Mouse (Mus musculus): ENCODE data around the gene Foxb2.
"Not testable (repeated sequence)": the region's sequence is repeated elsewhere in the genome, so short reads cannot be mapped to it uniquely, and the experiment has no call there.

Gene Foxb2

GRCm38 (mm10) chr19:16873221-16873861 is at the start of gene Foxb2:
Gene Foxb2, minus strand, starts transcription at chr19:16873805.
- in situ Hi-C loops (cut with MseI, MboI) = loop anchor here in 1 of 2 experiments (10.0 kb wide), 1 partner anchor 69 kb away; no protein-coding TSS in a partner anchor

- in situ Hi-C loops (cut with MseI, MboI) = no loop called here
Measured at GRCm38 (mm10) chr19:16911507-16911906, 37.9 kb upstream of the Foxb2 start.

GRCm38 (mm10) chr19:16903106-16903505 is 29.5 kb upstream of the Foxb2 start:
- in situ Hi-C loops (cut with MseI, MboI) = loop anchor here (10.0 kb wide), 2 partner anchors 82 to 122 kb away; no protein-coding TSS in a partner anchor

- in situ Hi-C loops (cut with MseI, MboI) = loop anchor here (10.0 kb wide), 2 partner anchors 85 to 125 kb away; no protein-coding TSS in a partner anchor
Measured at GRCm38 (mm10) chr19:16899716-16900115, 26.1 kb upstream of the Foxb2 start.

GRCm38 (mm10) chr19:16898576-16898975 is 25.0 kb upstream of the Foxb2 start:
- in situ Hi-C loops (cut with MseI, MboI) = loop anchor here in 1 of 2 experiments (10.0 kb wide), 1 partner anchor 126 kb away; no protein-coding TSS in a partner anchor

- in situ Hi-C loops (cut with MseI, MboI) = loop anchor here in 1 of 2 experiments (10.0 kb wide), 1 partner anchor 72 kb away; no protein-coding TSS in a partner anchor
Measured at GRCm38 (mm10) chr19:16876458-16876770, 2.8 kb upstream of the Foxb2 start.

GRCm38 (mm10) chr19:16875631-16876457 is 2.2 kb upstream of the Foxb2 start:
- in situ Hi-C loops (cut with MseI, MboI) = loop anchor here in 1 of 2 experiments (10.0 kb wide), 1 partner anchor 71 kb away; no protein-coding TSS in a partner anchor

- in situ Hi-C loops (cut with MseI, MboI) = loop anchor here in 1 of 2 experiments (10.0 kb wide), 1 partner anchor 70 kb away; no protein-coding TSS in a partner anchor
Measured at GRCm38 (mm10) chr19:16874991-16875540, 1.5 kb upstream of the Foxb2 start.

- in situ Hi-C loops (cut with MseI, MboI) = loop anchor here in 1 of 2 experiments (10.0 kb wide), 1 partner anchor 69 kb away; no protein-coding TSS in a partner anchor
Measured at GRCm38 (mm10) chr19:16873942-16874861, 597 bp upstream of the Foxb2 start.

GRCm38 (mm10) chr19:16872331-16873180 is 1.0 kb downstream of the Foxb2 start:
- in situ Hi-C loops (cut with MseI, MboI) = loop anchor here in 1 of 2 experiments (10.0 kb wide), 1 partner anchor 68 kb away; no protein-coding TSS in a partner anchor

GRCm38 (mm10) chr19:16871192-16871760 is 2.3 kb downstream of the Foxb2 start:
- in situ Hi-C loops (cut with MseI, MboI) = loop anchor here in 1 of 2 experiments (10.0 kb wide), 1 partner anchor 66 kb away; no protein-coding TSS in a partner anchor

GRCm38 (mm10) chr19:16870501-16871191 is 3.0 kb downstream of the Foxb2 start:
- in situ Hi-C loops (cut with MseI, MboI) = loop anchor here in 1 of 2 experiments (10.0 kb wide), 1 partner anchor 66 kb away; no protein-coding TSS in a partner anchor

- in situ Hi-C loops (cut with MseI, MboI) = no loop called here
Measured at GRCm38 (mm10) chr19:16868534-16868933, 5.1 kb downstream of the Foxb2 start.

GRCm38 (mm10) chr19:16858646-16859045 is 15.0 kb downstream of the Foxb2 start:
- in situ Hi-C loops (cut with MseI, MboI) = no loop called here

GRCm38 (mm10) chr19:16856752-16857151 is 16.9 kb downstream of the Foxb2 start:
- in situ Hi-C loops (cut with MseI, MboI) = no loop called here

GRCm38 (mm10) chr19:16844091-16844490 is 29.5 kb downstream of the Foxb2 start:
- in situ Hi-C loops (cut with MseI, MboI) = not testable (repeated sequence)

- in situ Hi-C loops (cut with MseI, MboI) = no loop called here
Measured at GRCm38 (mm10) chr19:16841516-16842249, 31.9 kb downstream of the Foxb2 start.

- in situ Hi-C loops (cut with MseI, MboI) = no loop called here
Measured at GRCm38 (mm10) chr19:16841001-16841400, 32.6 kb downstream of the Foxb2 start.

Data from mouse trophoblast stem cell (cell line).